Mouse (Mus musculus) adrenal gland, adult 18-20 months (tissue): ENCODE measurements at regions not wholly inside any gene's neighbourhood (a gene's known extent, or its start where the extent isn't known, plus 50 kb on each side); places are given as distances from the start of the nearest gene placed in this dataset.
"Not testable (repeated sequence)": the region's sequence is repeated elsewhere in the genome, so short reads cannot be mapped to it uniquely, and the experiment has no call there.

ENCODE experiments used
- DNase-seq, 2 experiments: peaks; one replicate each; pipeline ENCODE4 v3.0.0; 2021 to 2022; ENCODE audit warnings: low spot score in 2 of 2

- no peak for DNase-seq
Measured at GRCm38 (mm10) chr8:113466683-113467082, 168.7 kb upstream of the Mon1b start.

GRCm38 (mm10) chr8:113489436-113490107 is 145.8 kb upstream of the Mon1b start:
- DNase-seq: no peak

GRCm38 (mm10) chr8:113490891-113491290 is 144.5 kb upstream of the Mon1b start:
- DNase-seq: no peak

GRCm38 (mm10) chr8:113496896-113497295 is 138.5 kb upstream of the Mon1b start:
- no peak for DNase-seq

GRCm38 (mm10) chr8:113502671-113503070 is 132.7 kb upstream of the Mon1b start:
- DNase-seq: no peak

GRCm38 (mm10) chr8:113512856-113513255 is 122.5 kb upstream of the Mon1b start:
- no peak for DNase-seq

GRCm38 (mm10) chr8:113513886-113514730 is 121.3 kb upstream of the Mon1b start:
- no peak for DNase-seq

- not testable (repeated sequence) for DNase-seq
Measured at GRCm38 (mm10) chr8:113514731-113515375, 120.5 kb upstream of the Mon1b start.

- DNase-seq: no peak
Measured at GRCm38 (mm10) chr8:113516176-113516575, 119.2 kb upstream of the Mon1b start.

GRCm38 (mm10) chr8:113517912-113518311 is 117.5 kb upstream of the Mon1b start:
- no peak for DNase-seq

GRCm38 (mm10) chr8:113523561-113523960 is 111.8 kb upstream of the Mon1b start:
- DNase-seq: no peak

- DNase-seq: no peak
Measured at GRCm38 (mm10) chr8:113531116-113531665, 104.2 kb upstream of the Mon1b start.

- DNase-seq: no peak
Measured at GRCm38 (mm10) chr8:113532881-113533280, 102.5 kb upstream of the Mon1b start.

- no peak for DNase-seq
Measured at GRCm38 (mm10) chr8:113541437-113541836, 94.0 kb upstream of the Mon1b start.

- DNase-seq: no peak
Measured at GRCm38 (mm10) chr8:113542082-113542481, 93.3 kb upstream of the Mon1b start.

- no peak for DNase-seq
Measured at GRCm38 (mm10) chr8:113542713-113543112, 92.7 kb upstream of the Mon1b start.

GRCm38 (mm10) chr8:113549200-113549599 is 86.2 kb upstream of the Mon1b start:
- DNase-seq: no peak

- DNase-seq: no peak
Measured at GRCm38 (mm10) chr8:113551454-113552273, 83.7 kb upstream of the Mon1b start.

- DNase-seq: no peak
Measured at GRCm38 (mm10) chr8:113552826-113553225, 82.6 kb upstream of the Mon1b start.

GRCm38 (mm10) chr8:113554700-113555455 is 80.5 kb upstream of the Mon1b start:
- DNase-seq: no peak
